Mouse (Mus musculus): Measurements from ENCODE around the gene Bhlha15. TPM values are rescaled to one million over a fixed set of nuclear protein-coding genes. Genes with fewer than 3 reads are reported as not detected.

Gene Bhlha15
- 0.08 TPM in 2 replicates for polyA plus RNA-seq (2015; fragmentation: Nextera tagmentation; extraction: Ambion mirVana)

DNA sequence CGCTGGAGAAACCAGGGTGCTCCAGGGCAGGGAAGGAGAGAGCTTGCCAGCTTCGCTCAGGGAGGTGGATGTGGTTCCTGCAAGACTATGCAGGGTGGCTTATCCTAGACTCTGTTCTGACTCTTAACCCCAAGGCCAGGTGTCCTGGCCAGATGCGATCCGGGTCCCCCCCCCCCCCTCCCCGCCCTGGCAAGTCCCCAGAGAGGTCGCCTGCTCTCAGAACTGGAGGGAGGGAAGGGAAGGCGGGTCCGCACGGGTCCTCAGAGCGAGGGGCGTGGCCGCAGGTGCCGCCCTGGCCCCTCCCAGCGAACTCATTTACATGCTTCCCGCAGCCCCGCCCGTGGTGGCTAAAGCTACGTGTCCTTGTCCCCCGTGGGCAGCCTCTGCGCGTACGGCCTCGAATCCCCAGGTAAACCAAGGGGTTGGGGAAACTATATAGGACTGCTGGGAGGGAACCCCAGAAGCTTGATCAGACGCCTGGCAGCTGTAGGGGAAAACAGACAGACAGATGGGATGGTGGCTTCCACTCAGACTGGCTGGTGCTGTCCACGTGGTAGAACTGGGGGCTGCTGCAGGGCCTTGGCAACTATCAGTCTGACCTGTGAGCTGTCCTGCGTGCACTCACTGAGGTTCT, at the start of gene Bhlha15:
Bhlha15 (plus strand) TSS at position 337 of the 634 bp plus-strand sequence.

DNA sequence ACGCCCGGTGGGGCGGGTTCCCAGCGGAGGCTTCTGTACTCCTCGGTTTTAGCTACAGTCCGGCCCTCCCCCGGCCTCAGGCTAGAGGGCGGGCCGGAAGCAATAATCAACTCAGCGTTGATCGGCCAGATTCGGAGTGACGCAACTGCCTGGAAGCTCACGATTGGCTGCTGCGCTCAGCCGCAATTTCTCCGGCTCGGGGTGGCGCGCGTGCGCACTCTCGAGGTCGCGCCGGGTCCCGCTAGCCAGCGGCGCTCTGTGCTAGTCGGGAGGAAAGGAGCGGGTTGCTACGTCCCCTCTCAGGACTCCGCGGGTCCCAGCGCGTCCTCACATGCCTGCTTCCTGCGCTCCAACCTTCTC, 33.4 kb downstream of the Bhlha15 start, which contains the start of gene Tecpr1:
Tecpr1 (minus strand) TSS at position 113 of the 360 bp plus-strand sequence.

Other genes with a start within 250 kb of the Bhlha15 start
- gene Ccz1, start 175.4 kb upstream of the Bhlha15 start, polyA plus RNA-seq (2015; fragmentation: Nextera tagmentation; extraction: Ambion mirVana): 60.8 and 65.5 TPM in 2 replicates
- gene Ocm, start 163.6 kb upstream of the Bhlha15 start, polyA plus RNA-seq (2015; fragmentation: Nextera tagmentation; extraction: Ambion mirVana): 1.5 and 1.8 TPM in 2 replicates
- 8.5 and 9.4 TPM in 2 replicates for gene Lmtk2, start 89.8 kb upstream of the Bhlha15 start, polyA plus RNA-seq (2015; fragmentation: Nextera tagmentation; extraction: Ambion mirVana)
- gene Tecpr1, start 33.3 kb downstream of the Bhlha15 start, polyA plus RNA-seq (2015; fragmentation: Nextera tagmentation; extraction: Ambion mirVana): 31.1 and 38.2 TPM in 2 replicates
- gene Bri3, start 54.2 kb downstream of the Bhlha15 start, polyA plus RNA-seq (2015; fragmentation: Nextera tagmentation; extraction: Ambion mirVana): 117 and 126 TPM in 2 replicates
- 1.2 and 1.4 TPM in 2 replicates for gene Baiap2l1, start 167.8 kb downstream of the Bhlha15 start, polyA plus RNA-seq (2015; fragmentation: Nextera tagmentation; extraction: Ambion mirVana)

All from neural tube, postnatal 0 days (tissue).